Mouse (Mus musculus) lung, postnatal 0 days (tissue): ENCODE results near the gene Ptpre. TPM values are rescaled to one million over a fixed set of nuclear protein-coding genes. Genes with fewer than 3 reads are reported as not detected.

Experiments used
- ATAC-seq: fragments of 200-750 bp; cut with Nextera tagmentation; 2 replicates; pipeline ENCODE4 v1.8.0; 2017; ENCODE audit warnings: moderate library complexity
- DNase-seq: peaks from one replicate; pipeline ENCODE4 v3.0.0-alpha.2; 2016; ENCODE audit warnings: low spot score
- H3K27ac ChIP-seq: fragments of 300-500 bp; sonication (generic); 2 replicates; pipeline ENCODE4 v1.5.1; 2014; ENCODE audit warnings: antibody characterized with exemption, mild to moderate bottlenecking, low read length, mixed read lengths
- H3K27me3 ChIP-seq: fragments of 300-500 bp; sonication (generic); replicated peaks from 2 replicates; pipeline ENCODE4 v1.6.1; 2014; ENCODE audit warnings: low read length, mixed read lengths; ENCODE audit not compliant: insufficient read depth
- H3K36me3 ChIP-seq: fragments of 300-500 bp; sonication (generic); 2 replicates; pipeline ENCODE4 v1.6.1; 2014; ENCODE audit warnings: low read length, mixed read lengths; ENCODE audit not compliant: insufficient read depth
- H3K4me1 ChIP-seq: fragments of 300-500 bp; sonication (generic); 2 replicates; pipeline ENCODE4 v1.6.1; 2014; ENCODE audit warnings: antibody characterized with exemption, low read depth, low read length, mixed read lengths; ENCODE audit not compliant: insufficient read depth
- H3K4me2 ChIP-seq: fragments of 300-500 bp; sonication (generic); replicated peaks from 2 replicates; pipeline ENCODE4 v1.6.1; 2014; ENCODE audit warnings: low read depth, mild to moderate bottlenecking, low read length, moderate library complexity, mixed read lengths
- H3K4me3 ChIP-seq: fragments of 300-500 bp; sonication (generic); 2 replicates; pipeline ENCODE4 v1.5.1; 2014; ENCODE audit warnings: low read depth, low read length
- H3K9ac ChIP-seq: fragments of 300-500 bp; sonication (generic); replicated peaks from 2 replicates; pipeline ENCODE4 v1.6.1; 2014; ENCODE audit warnings: low read depth, mild to moderate bottlenecking
- H3K9me3 ChIP-seq: fragments of 300-500 bp; sonication (generic); 2 replicates; pipeline ENCODE4 v1.6.1; 2016; ENCODE audit warnings: low read length, mixed read lengths
- CTCF ChIP-seq: IDR thresholded peaks from 2 replicates; pipeline ENCODE4 v1.5.1; 2016; ENCODE audit warnings: antibody characterized with exemption, mild to moderate bottlenecking
- EP300 ChIP-seq: IDR thresholded peaks from 2 replicates; pipeline ENCODE4 v1.6.1; 2016; ENCODE audit warnings: antibody characterized with exemption, mild to moderate bottlenecking, control low read depth
- WGBS: fragments of 180-500 bp; shearing (Covaris S2); extraction: QIAGEN DNeasy Blood & Tissue Kit; methylation state at CpG from one replicate; pipeline ENCODE4 v1.1.7; 2014; 5-methylcytosine and 5-hydroxymethylcytosine counted together
- polyA plus RNA-seq: library from polyadenylated mRNA; unstranded; fragments of >200 nt; fragmentation: Nextera tagmentation; extraction: Ambion mirVana; gene quantifications from 2 replicates; pipeline ENCODE4 v1.2.1, GENCODE M21; 2015

Gene Ptpre
- polyA plus RNA-seq, 1 experiment from 2014 or later, result 8.6 TPM

DNA sequence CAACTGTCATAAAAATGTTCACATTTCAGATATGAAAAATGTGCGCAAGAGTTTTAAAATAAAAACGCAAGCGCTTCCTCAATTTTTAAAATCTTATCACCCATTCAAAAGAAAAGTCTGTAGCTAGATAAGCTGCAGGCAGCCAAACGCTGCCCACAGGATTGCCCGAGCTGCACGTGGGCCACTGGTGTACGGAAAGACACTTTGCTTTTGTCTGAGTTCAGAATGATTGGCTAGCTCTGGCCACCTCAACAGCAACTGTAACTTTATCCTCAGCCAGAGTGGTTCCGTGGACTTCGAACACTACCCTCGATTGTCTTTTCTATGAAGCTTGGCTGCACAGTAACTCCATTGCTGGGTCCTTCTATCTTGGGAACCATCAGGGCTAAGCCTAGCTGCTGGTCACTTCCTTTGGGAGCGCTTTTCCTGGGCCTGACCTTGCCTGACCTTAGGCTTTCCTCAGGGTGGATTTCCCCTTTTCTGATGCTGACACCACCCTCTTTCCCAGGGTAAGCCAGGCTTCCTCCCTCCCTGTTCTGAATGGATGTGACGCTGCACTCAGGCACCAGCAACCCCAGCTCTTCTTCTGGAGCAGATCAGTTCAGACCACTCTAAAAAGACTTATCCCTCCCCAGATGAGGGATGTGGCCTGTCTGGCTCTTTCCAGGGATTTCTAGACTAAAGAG, 60.5 kb downstream of the Ptpre start:
- no peak overlapping the region for H3K4me2 ChIP-seq

DNA sequence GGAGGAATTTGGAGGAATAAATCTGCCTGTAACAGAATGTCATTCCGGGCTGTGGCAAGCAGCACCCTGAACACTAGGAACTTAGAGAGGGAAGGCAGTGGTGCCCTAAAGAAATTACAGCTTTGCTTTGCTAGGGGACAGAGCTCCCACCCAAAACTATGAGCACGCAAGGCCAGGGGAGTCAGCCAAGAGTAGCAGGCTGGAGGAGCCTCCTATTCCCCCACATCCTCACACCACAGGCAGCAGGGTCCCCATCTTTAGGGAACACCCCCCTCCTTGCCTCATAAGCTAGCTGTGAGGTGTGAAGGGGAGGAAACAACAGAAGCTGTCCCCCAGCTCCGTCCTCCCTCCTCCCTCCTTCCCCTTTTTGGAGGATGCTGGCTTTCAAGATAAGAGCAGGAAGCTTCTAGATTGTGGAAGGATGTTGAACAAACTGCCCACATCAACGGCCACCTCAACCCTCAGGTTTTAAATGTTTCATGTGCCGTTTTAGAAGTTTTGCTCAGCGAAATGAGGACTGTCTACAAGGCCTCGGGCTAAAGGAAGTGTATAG, 61.1 kb downstream of the Ptpre start:
- WGBS, result 35% methylated on average over 7 of the region's 7 CpGs
- TF ChIP-seq CTCF (no peak), EP300 (no peak)
- no peak overlapping the region for H3K9ac ChIP-seq
- no peaks in the 10 kb centered on the region for H3K36me3 ChIP-seq
- H3K4me2 ChIP-seq, result no peak overlapping the region
- H3K27me3 ChIP-seq, result no peaks in the 10 kb centered on the region
- H3K4me1 ChIP-seq, result peaks cover 8% of the 10 kb centered on the region; the same call in 1 of the 2 replicates
- no peak for ATAC-seq
- H3K27ac ChIP-seq, result no peak overlapping the region
- H3K4me3 ChIP-seq, result no peak overlapping the region
- DNase-seq, result no peak
- no peaks in the 10 kb centered on the region for H3K9me3 ChIP-seq

More for the DNA sequence above, 60.5 kb downstream of the Ptpre start:
- no peak for TF ChIP-seq CTCF
- TF ChIP-seq EP300, result no peak
- no peak overlapping the region for H3K9ac ChIP-seq
- no peak overlapping the region for H3K4me3 ChIP-seq
- H3K27me3 ChIP-seq, result no peaks in the 10 kb centered on the region
- DNase-seq, result no peak
- 49% methylated on average over 12 of the region's 12 CpGs for WGBS
- H3K36me3 ChIP-seq, result no peaks in the 10 kb centered on the region
- H3K9me3 ChIP-seq, result no peaks in the 10 kb centered on the region
- H3K4me1 ChIP-seq, result peaks cover 8% of the 10 kb centered on the region; the same call in 1 of the 2 replicates
- ATAC-seq, result peak; percentile 47
- no peak overlapping the region for H3K27ac ChIP-seq

DNA sequence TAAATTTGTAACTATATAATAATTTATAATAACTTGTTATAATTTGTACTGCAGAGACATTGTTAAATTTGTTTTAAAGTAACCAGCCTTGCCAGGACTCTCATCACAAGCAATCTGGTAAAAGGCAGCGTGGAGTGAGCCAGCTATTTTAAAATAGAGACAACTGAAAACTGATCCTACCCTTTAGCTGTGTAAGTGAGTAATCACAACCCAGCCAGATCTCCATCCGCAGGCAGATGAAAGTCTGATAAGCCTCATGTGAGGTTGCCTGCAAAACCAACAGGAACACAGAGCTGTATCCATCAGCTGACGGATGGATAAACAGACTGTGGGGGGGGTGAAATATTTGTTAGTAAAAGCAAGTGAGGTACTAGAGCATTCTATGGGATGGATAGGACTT, 62.8 kb downstream of the Ptpre start:
- DNase-seq (no peak), ATAC-seq (no peak)
- no peak for TF ChIP-seq EP300
- H3K27ac ChIP-seq, result no peak overlapping the region
- H3K27me3 ChIP-seq, result no peaks in the 10 kb centered on the region
- no peak overlapping the region for H3K9ac ChIP-seq
- peaks cover 11% of the 10 kb centered on the region; the same call in 1 of the 2 replicates for H3K4me1 ChIP-seq
- no peak overlapping the region for H3K4me2 ChIP-seq
- 56% methylated on average over 3 of the region's 3 CpGs for WGBS
- H3K4me3 ChIP-seq, result no peak overlapping the region
- no peaks in the 10 kb centered on the region for H3K36me3 ChIP-seq
- H3K9me3 ChIP-seq, result no peaks in the 10 kb centered on the region

DNA sequence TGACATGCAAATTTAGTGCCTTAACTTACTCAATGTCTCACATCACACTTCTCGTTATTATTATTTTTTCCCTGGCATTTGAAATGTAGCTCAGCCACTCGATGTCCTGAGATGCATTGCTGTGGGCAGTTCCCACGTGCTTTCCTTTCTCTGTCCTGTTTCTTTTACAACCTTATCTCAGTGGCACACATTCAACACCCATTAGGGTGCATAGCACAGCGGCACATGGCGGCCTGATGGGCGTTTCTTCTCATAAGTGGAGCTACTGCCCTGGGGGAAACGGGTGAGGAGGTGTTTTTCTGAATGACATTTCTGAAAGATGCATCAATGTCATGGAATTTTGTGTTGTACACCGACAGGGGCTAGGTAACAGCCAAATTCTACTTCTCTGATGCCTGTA, 64.3 kb downstream of the Ptpre start:
- no peak overlapping the region for H3K4me3 ChIP-seq
- H3K9me3 ChIP-seq, result no peaks in the 10 kb centered on the region
- DNase-seq (no peak), ATAC-seq (no peak)
- H3K36me3 ChIP-seq, result no peaks in the 10 kb centered on the region
- TF ChIP-seq EP300 (no peak), CTCF (no peak)
- H3K27me3 ChIP-seq, result no peaks in the 10 kb centered on the region
- no peak overlapping the region for H3K27ac ChIP-seq
- H3K9ac ChIP-seq, result no peak overlapping the region
- H3K4me1 ChIP-seq, result peaks cover 12% of the 10 kb centered on the region; the same call in 1 of the 2 replicates
- H3K4me2 ChIP-seq, result no peak overlapping the region
- WGBS, result 51% methylated on average over 8 of the region's 8 CpGs

DNA sequence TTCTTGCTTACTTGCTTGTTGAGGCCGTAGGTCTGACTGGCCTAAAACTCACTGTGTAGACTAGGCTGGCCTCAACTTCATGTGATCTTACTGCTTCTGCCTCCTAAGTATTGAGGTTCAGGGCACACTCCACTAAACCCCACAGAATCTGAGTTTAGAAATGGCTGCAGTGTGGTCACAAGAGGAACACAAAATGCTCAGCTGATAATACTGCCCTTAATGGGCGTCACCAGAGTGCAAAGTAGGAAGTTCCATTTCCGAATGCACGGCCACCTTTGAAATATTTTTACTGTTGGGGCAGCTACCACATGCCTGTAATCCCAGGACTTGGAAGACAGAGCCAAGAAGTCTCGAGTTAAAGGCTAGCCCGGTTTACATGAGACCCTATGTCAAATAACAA, 65.0 kb downstream of the Ptpre start:
- TF ChIP-seq EP300, result no peak
- no peak for TF ChIP-seq CTCF
- no peak overlapping the region for H3K9ac ChIP-seq
- peaks cover 7% of the 10 kb centered on the region; the same call in 1 of the 2 replicates for H3K4me1 ChIP-seq
- no peak overlapping the region for H3K27ac ChIP-seq
- H3K27me3 ChIP-seq, result no peaks in the 10 kb centered on the region
- no peak overlapping the region for H3K4me2 ChIP-seq
- 81% methylated on average over 6 of the region's 6 CpGs for WGBS
- H3K9me3 ChIP-seq, result no peaks in the 10 kb centered on the region
- no peak overlapping the region for H3K4me3 ChIP-seq
- ATAC-seq, result no peak
- H3K36me3 ChIP-seq, result no peaks in the 10 kb centered on the region
- no peak for DNase-seq

DNA sequence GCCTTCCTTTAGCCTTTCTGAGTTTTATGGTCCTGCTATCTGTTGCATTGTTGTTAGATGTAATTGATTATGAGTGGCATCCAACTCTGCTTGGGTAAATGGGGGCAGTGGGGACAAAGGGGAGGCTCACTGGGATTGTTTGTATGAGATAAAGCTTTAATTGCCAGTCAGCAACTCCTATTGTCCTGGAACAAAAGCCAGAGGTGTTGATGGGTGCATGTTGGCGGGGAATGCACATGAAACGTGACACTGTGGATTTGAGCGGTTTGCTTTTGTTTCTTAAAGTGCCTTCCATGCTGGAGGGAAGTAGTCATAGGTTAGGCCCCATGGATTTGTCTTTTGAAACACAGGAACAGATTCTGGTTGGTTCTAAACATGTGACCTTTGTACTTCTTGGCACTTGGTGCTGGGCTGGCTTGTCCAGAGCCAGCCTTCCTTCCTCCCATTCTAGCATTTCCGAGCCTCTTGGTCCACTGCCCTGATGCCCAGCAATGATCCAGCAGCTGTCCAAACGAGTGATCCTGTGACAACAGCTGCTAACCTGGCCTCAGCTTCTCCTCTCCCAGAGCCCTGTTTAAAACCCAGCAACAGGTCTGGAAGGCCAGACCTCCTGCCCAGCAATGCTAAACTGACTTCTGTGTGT, 65.7 kb downstream of the Ptpre start:
- H3K9me3 ChIP-seq, result no peaks in the 10 kb centered on the region
- 0 out of 2 replicates have a peak, but pooled peaks cover 4% of the 10 kb centered on the region for H3K4me1 ChIP-seq
- 0 out of 2 replicates have a peak overlapping the region, but pooled peaks have one; percentile 9 for H3K27ac ChIP-seq
- DNase-seq, result peak; percentile 21
- no peak overlapping the region for H3K4me2 ChIP-seq
- WGBS, result 45% methylated on average over 5 of the region's 5 CpGs
- ATAC-seq, result 0 out of 2 replicates have a peak, but pooled peaks have one; percentile 11
- no peaks in the 10 kb centered on the region for H3K36me3 ChIP-seq
- H3K27me3 ChIP-seq, result no peaks in the 10 kb centered on the region
- no peak overlapping the region for H3K9ac ChIP-seq
- no peak overlapping the region for H3K4me3 ChIP-seq
- no peak for TF ChIP-seq EP300
- TF ChIP-seq CTCF, result no peak
